11 mouse cellular contexts compared by ENCODE assay signal in genomic region chr3:38712078-38712873, GRCm38 (mm10).
DNase-seq lines count a peak whose midpoint lies in the region; ATAC-seq and TF ChIP-seq lines count a peak whose summit lies in the region.
"Had no signal": no experiment of that assay in that cellular context is flagged by ENCODE, and none has a peak within 500 bp of the region (broad histone marks: within the 10 kb centered on the region; RNA-seq: fewer than 3 reads in every experiment).

No protein-coding gene starts in this region.

- no peaks in the 10 kb centered on the region for H3K27me3 ChIP-seq in lung, embryonic 15.5 days
- H3K27me3 ChIP-seq in lung, postnatal 0 days (replicated peaks; ENCODE audit: insufficient read depth, low read length): no peaks in the 10 kb centered on the region
- no peaks in the 10 kb centered on the region for H3K27me3 ChIP-seq in hindbrain, embryonic 13.5 days
- H3K27me3 ChIP-seq in neural tube, embryonic 15.5 days (replicated peaks): no peaks in the 10 kb centered on the region
- no peaks in the 10 kb centered on the region for H3K27me3 ChIP-seq in thymus, adult 2 months (ENCODE audit: control insufficient read depth, insufficient read depth, low read length)
- H3K27me3 ChIP-seq: liver, embryonic 15.5 days; stomach, embryonic 15.5 days had no signal

- no peaks in the 10 kb centered on the region for H3K36me3 ChIP-seq in lung, embryonic 15.5 days
- no peaks in the 10 kb centered on the region for H3K36me3 ChIP-seq in lung, postnatal 0 days (ENCODE audit: insufficient read depth, low read length)
- no peaks in the 10 kb centered on the region for H3K36me3 ChIP-seq in hindbrain, embryonic 13.5 days
- no peaks in the 10 kb centered on the region for H3K36me3 ChIP-seq in neural tube, embryonic 15.5 days
- H3K36me3 ChIP-seq in thymus, adult 2 months (ENCODE audit: control insufficient read depth, insufficient read depth, low read length): no peaks in the 10 kb centered on the region
- H3K36me3 ChIP-seq: liver, embryonic 15.5 days; stomach, embryonic 15.5 days had no signal

- TF ChIP-seq CTCF in lung, postnatal 0 days (IDR thresholded peaks at IDR 0.05): no peak
- TF ChIP-seq CTCF in thymus, adult 2 months (IDR thresholded peaks at IDR 0.05; ENCODE audit: borderline replicate concordance, control insufficient read depth, extremely low read depth, insufficient read depth, low read length, poor library complexity): no peak

- no peak for TF ChIP-seq EP300 in lung, postnatal 0 days (IDR thresholded peaks at IDR 0.05)

- 39% methylated on average over 9 of the region's 9 CpGs for WGBS in lung, embryonic 15.5 days
- 43% methylated on average over 9 of the region's 9 CpGs for WGBS in lung, postnatal 0 days
- 17% methylated on average over 9 of the region's 9 CpGs for WGBS in hindbrain, embryonic 13.5 days
- WGBS in neural tube, embryonic 15.5 days: 18% methylated on average over 9 of the region's 9 CpGs
- 82% methylated on average over 9 of the region's 9 CpGs for WGBS in thymus, adult 2 months

- no peak overlapping the region for H3K9ac ChIP-seq in lung, embryonic 15.5 days
- H3K9ac ChIP-seq in lung, postnatal 0 days (replicated peaks; ENCODE audit: low read depth): no peak overlapping the region
- H3K9ac ChIP-seq in hindbrain, embryonic 13.5 days: no peak overlapping the region
- no peak overlapping the region for H3K9ac ChIP-seq in neural tube, embryonic 15.5 days (replicated peaks)
- H3K9ac ChIP-seq: liver, embryonic 15.5 days; stomach, embryonic 15.5 days had no signal

- H3K4me3 ChIP-seq in lung, embryonic 15.5 days: no peak overlapping the region
- no peak overlapping the region for H3K4me3 ChIP-seq in lung, postnatal 0 days (ENCODE audit: low read depth, low read length)
- H3K4me3 ChIP-seq in hindbrain, embryonic 13.5 days: no peak overlapping the region
- H3K4me3 ChIP-seq in neural tube, embryonic 15.5 days (replicated peaks): no peak overlapping the region
- H3K4me3 ChIP-seq in thymus, adult 2 months (ENCODE audit: control insufficient read depth, insufficient read depth, low read length): no peak overlapping the region
- H3K4me3 ChIP-seq: liver, embryonic 15.5 days; stomach, embryonic 15.5 days had no signal

- H3K4me2 ChIP-seq in lung, embryonic 15.5 days: no peak overlapping the region
- H3K4me2 ChIP-seq in lung, postnatal 0 days (replicated peaks; ENCODE audit: low read depth, low read length): no peak overlapping the region
- no peak overlapping the region for H3K4me2 ChIP-seq in hindbrain, embryonic 13.5 days
- peak overlapping the region; percentile 13 for H3K4me2 ChIP-seq in neural tube, embryonic 15.5 days
- H3K4me2 ChIP-seq: liver, embryonic 15.5 days; stomach, embryonic 15.5 days had no signal

- TF ChIP-seq POLR2A in thymus, adult 2 months (IDR thresholded peaks at IDR 0.05; ENCODE audit: control insufficient read depth, extremely low read depth, insufficient read depth, low read length, poor library complexity): no peak

- 0 out of 2 replicates have a peak, but pooled peaks cover 3% of the 10 kb centered on the region for H3K4me1 ChIP-seq in lung, embryonic 15.5 days
- H3K4me1 ChIP-seq in lung, postnatal 0 days (ENCODE audit: insufficient read depth, low read depth, low read length): no peaks in the 10 kb centered on the region
- peaks cover 21% of the 10 kb centered on the region for H3K4me1 ChIP-seq in hindbrain, embryonic 13.5 days (replicated peaks)
- peaks cover 10% of the 10 kb centered on the region for H3K4me1 ChIP-seq in neural tube, embryonic 15.5 days
- H3K4me1 ChIP-seq in thymus, adult 2 months (replicated peaks; ENCODE audit: control insufficient read depth, insufficient read depth, low read length): no peaks in the 10 kb centered on the region
- H3K4me1 ChIP-seq: liver, embryonic 15.5 days; stomach, embryonic 15.5 days had no signal

- peak; percentile 23; the same call in 1 of the 2 replicates for ATAC-seq in lung, embryonic 15.5 days (ENCODE audit: borderline replicate concordance, extremely low read depth, low FRiP score, low TSS enrichment)
- ATAC-seq in lung, postnatal 0 days: no peak
- peak; percentile 72 for ATAC-seq in hindbrain, embryonic 13.5 days (ENCODE audit: low FRiP score)
- peak; percentile 82 for ATAC-seq in neural tube, embryonic 15.5 days (ENCODE audit: low FRiP score)

- no peaks in the 10 kb centered on the region for H3K9me3 ChIP-seq in lung, embryonic 15.5 days
- H3K9me3 ChIP-seq in lung, postnatal 0 days (ENCODE audit: low read length): no peaks in the 10 kb centered on the region
- H3K9me3 ChIP-seq in hindbrain, embryonic 13.5 days: no peaks in the 10 kb centered on the region
- no peaks in the 10 kb centered on the region for H3K9me3 ChIP-seq in neural tube, embryonic 15.5 days (replicated peaks)
- H3K9me3 ChIP-seq: liver, embryonic 15.5 days; stomach, embryonic 15.5 days had no signal

- peak; percentile 30 to 48 for DNase-seq in cerebellum, postnatal 10 days
- DNase-seq in cerebellum, adult 9-11 months: no peak
- no peak for DNase-seq in lung, postnatal 0 days (ENCODE audit: low spot score)
- DNase-seq in thymus, adult 2 months: no peak
- no peak for DNase-seq in adrenal gland, postnatal 25 days
- DNase-seq: gastrocnemius, postnatal 36 days had no signal

- no peak overlapping the region for H3K27ac ChIP-seq in lung, embryonic 15.5 days
- H3K27ac ChIP-seq in lung, postnatal 0 days (ENCODE audit: low read length): no peak overlapping the region
- peak overlapping the region; percentile 79 for H3K27ac ChIP-seq in hindbrain, embryonic 13.5 days
- peak overlapping the region; percentile 65 for H3K27ac ChIP-seq in neural tube, embryonic 15.5 days (replicated peaks)
- H3K27ac ChIP-seq in thymus, adult 2 months (ENCODE audit: control insufficient read depth, insufficient read depth, low read length): no peak overlapping the region
- H3K27ac ChIP-seq: liver, embryonic 15.5 days; stomach, embryonic 15.5 days had no signal

Comparison
In these comparisons a context has a peak if more than half of its experiments do, and no peak if none do; other contexts are left out.
1. DNase-seq: peak in cerebellum, postnatal 10 days (2 of 2); none in cerebellum, adult 9-11 months (single experiment), lung, postnatal 0 days (single experiment), thymus, adult 2 months (single experiment) and adrenal gland, postnatal 25 days (single experiment).
2. H3K27ac ChIP-seq: peak in hindbrain, embryonic 13.5 days (single experiment) and neural tube, embryonic 15.5 days (single experiment); none in lung, embryonic 15.5 days (single experiment), lung, postnatal 0 days (single experiment) and thymus, adult 2 months (single experiment).